ENCODE assay signal across 14 mouse cellular contexts in genomic region chr6:122570695-122571616, GRCm38 (mm10). TPM values are rescaled to one million over a fixed set of nuclear protein-coding genes. Genes with fewer than 3 reads are reported as not detected.
A peak's percentile ranks its signal among the peaks of the same experiment; 100 is the strongest.
DNase-seq lines count a peak whose midpoint lies in the region; ATAC-seq and TF ChIP-seq lines count a peak whose summit lies in the region.
"Had no signal": no experiment of that assay in that cellular context is flagged by ENCODE, and none has a peak within 500 bp of the region (broad histone marks: within the 10 kb centered on the region; RNA-seq: fewer than 3 reads in every experiment).

No protein-coding gene starts in this region.

- no peak for TF ChIP-seq CTCF in lung, adult 2 months (IDR thresholded peaks at IDR 0.05; ENCODE audit: insufficient read depth, low read length)

- no peaks in the 10 kb centered on the region for H3K9me3 ChIP-seq in liver, embryonic 11.5 days (ENCODE audit: control insufficient read depth, low read length)
- no peaks in the 10 kb centered on the region for H3K9me3 ChIP-seq in hindbrain, embryonic 12.5 days (replicated peaks)
- H3K9me3 ChIP-seq: midbrain, embryonic 15.5 days had no signal

- 31% methylated on average over 8 of the region's 8 CpGs for WGBS in lung, adult 2 months
- 42% methylated on average over 8 of the region's 8 CpGs for WGBS in liver, embryonic 11.5 days
- 71% methylated on average over 8 of the region's 8 CpGs for whole genome bisulfite sequencing in hindbrain, embryonic 12.5 days

- no peak overlapping the region for H3K4me3 ChIP-seq in lung, adult 2 months (replicated peaks; ENCODE audit: extremely low read depth, low read depth, low read length)
- H3K4me3 ChIP-seq in liver, embryonic 11.5 days (ENCODE audit: low read depth, low read length), result no peak overlapping the region
- no peak overlapping the region for H3K4me3 ChIP-seq in hindbrain, embryonic 12.5 days
- H3K4me3 ChIP-seq: midbrain, embryonic 15.5 days had no signal

- no peaks in the 10 kb centered on the region for H3K27me3 ChIP-seq in liver, embryonic 11.5 days (replicated peaks; ENCODE audit: control insufficient read depth, insufficient read depth, low read length)
- H3K27me3 ChIP-seq in splenic B cell, adult 2 months (ENCODE audit: control insufficient read depth, insufficient read depth, low read length, poor library complexity, severe bottlenecking), result no peaks in the 10 kb centered on the region
- no peaks in the 10 kb centered on the region for H3K27me3 ChIP-seq in hindbrain, embryonic 12.5 days
- H3K27me3 ChIP-seq: midbrain, embryonic 15.5 days had no signal

- no peak for TF ChIP-seq POLR2A in lung, adult 2 months (IDR thresholded peaks at IDR 0.05; ENCODE audit: borderline replicate concordance, extremely low read depth, low read depth, low read length)

- no peaks in the 10 kb centered on the region for H3K36me3 ChIP-seq in liver, embryonic 11.5 days (ENCODE audit: control insufficient read depth, insufficient read depth, low read length)
- no peaks in the 10 kb centered on the region for H3K36me3 ChIP-seq in splenic B cell, adult 2 months (ENCODE audit: control insufficient read depth, insufficient read depth, low read length, poor library complexity, severe bottlenecking)
- no peaks in the 10 kb centered on the region for H3K36me3 ChIP-seq in hindbrain, embryonic 12.5 days
- H3K36me3 ChIP-seq: midbrain, embryonic 15.5 days had no signal

- peak; percentile 56 for DNase-seq in lung, postnatal 36 days
- no peak for DNase-seq in lung, adult 2 months
- DNase-seq in adipocyte (ENCODE audit: low spot score), result peak; percentile 32
- no peak for DNase-seq in liver, embryonic 11.5 days (ENCODE audit: low spot score)
- peak; percentile 55 for DNase-seq in splenic B cell, adult 2 months (ENCODE audit: low read depth, low spot score)
- DNase-seq in kidney, postnatal 4 days, result no peak
- DNase-seq: cerebellum, postnatal 36 days; kidney, adult 11 months; right cerebral cortex, adult 18-20 months; thymus, postnatal 36 days had no signal

- no peak overlapping the region for H3K9ac ChIP-seq in liver, embryonic 11.5 days (ENCODE audit: low read depth, low read length)
- H3K9ac ChIP-seq in hindbrain, embryonic 12.5 days, result no peak overlapping the region
- H3K9ac ChIP-seq: midbrain, embryonic 15.5 days had no signal

- ATAC-seq in liver, embryonic 11.5 days (replicated peaks; ENCODE audit: low FRiP score), result peak; percentile 59
- no peak for ATAC-seq in hindbrain, embryonic 12.5 days (ENCODE audit: low FRiP score)
- ATAC-seq: midbrain, embryonic 15.5 days had no signal

- H3K27ac ChIP-seq in liver, embryonic 11.5 days (ENCODE audit: low read depth, low read length), result no peak overlapping the region
- no peak overlapping the region for H3K27ac ChIP-seq in hindbrain, embryonic 12.5 days
- H3K27ac ChIP-seq: midbrain, embryonic 15.5 days had no signal

- H3K4me1 ChIP-seq in lung, adult 2 months (ENCODE audit: control insufficient read depth, insufficient read depth, low read length), result no peaks in the 10 kb centered on the region
- H3K4me1 ChIP-seq in liver, embryonic 11.5 days (replicated peaks; ENCODE audit: control insufficient read depth, insufficient read depth, low read length), result 0 out of 2 replicates have a peak, but pooled peaks cover 4% of the 10 kb centered on the region
- no peaks in the 10 kb centered on the region; the same call in 1 of the 2 replicates for H3K4me1 ChIP-seq in hindbrain, embryonic 12.5 days
- H3K4me1 ChIP-seq: midbrain, embryonic 15.5 days had no signal

- no peak overlapping the region; the same call in 1 of the 2 replicates for H3K4me2 ChIP-seq in liver, embryonic 11.5 days
- no peak overlapping the region for H3K4me2 ChIP-seq in hindbrain, embryonic 12.5 days (replicated peaks)
- H3K4me2 ChIP-seq: heart, embryonic 11.5 days; midbrain, embryonic 15.5 days had no signal

RNA-seq across cellular contexts. Expression of gene Aicda, which starts 17.4 kb away (rescaled TPM):
- polyA plus RNA-seq in lung, adult 2 months (2012; rRNA removed), result not detected in 2 replicates
- 0.18 TPM in 1 of 2 replicates, not detected in the other for polyA plus RNA-seq in liver, embryonic 11.5 days (2014; fragmentation: Nextera tagmentation; extraction: Ambion mirVana)
- polyA plus RNA-seq in hindbrain, embryonic 12.5 days (2016; fragmentation: Nextera tagmentation; extraction: Ambion mirVana), result 0.15 and 0.61 TPM in 2 replicates
- polyA plus RNA-seq: forebrain, embryonic 11.5 days had no signal

RNA-seq across cellular contexts. Expression of gene Apobec1, which starts 31.3 kb away (rescaled TPM):
- 13.5 and 23.2 TPM in 2 replicates for polyA plus RNA-seq in lung, adult 2 months (2012; rRNA removed)
- polyA plus RNA-seq in liver, embryonic 11.5 days (2014; fragmentation: Nextera tagmentation; extraction: Ambion mirVana), result 3.7 and 5.6 TPM in 2 replicates
- 1.8 and 2.9 TPM in 2 replicates for polyA plus RNA-seq in hindbrain, embryonic 12.5 days (2016; fragmentation: Nextera tagmentation; extraction: Ambion mirVana)

RNA-seq across cellular contexts. Expression of gene Gdf3, which starts 38.9 kb away (rescaled TPM):
- not detected in 2 replicates for polyA plus RNA-seq in lung, adult 2 months (2012; rRNA removed)
- polyA plus RNA-seq in liver, embryonic 11.5 days (2014; fragmentation: Nextera tagmentation; extraction: Ambion mirVana), result 13.9 and 14.6 TPM in 2 replicates
- polyA plus RNA-seq in hindbrain, embryonic 12.5 days (2016; fragmentation: Nextera tagmentation; extraction: Ambion mirVana), result 0.09 TPM in 1 of 2 replicates, not detected in the other
- polyA plus RNA-seq: midbrain, embryonic 15.5 days had no signal

RNA-seq across cellular contexts. Expression of gene Dppa3, which starts 55.3 kb away (rescaled TPM):
- not detected in 2 replicates for polyA plus RNA-seq in lung, adult 2 months (2012; rRNA removed)
- polyA plus RNA-seq in liver, embryonic 11.5 days (2014; fragmentation: Nextera tagmentation; extraction: Ambion mirVana), result not detected in 2 replicates
- polyA plus RNA-seq in hindbrain, embryonic 12.5 days (2016; fragmentation: Nextera tagmentation; extraction: Ambion mirVana), result not detected in 2 replicates
- polyA plus RNA-seq: forebrain, embryonic 11.5 days; heart, embryonic 11.5 days; midbrain, embryonic 15.5 days had no signal

Comparison
In these comparisons a context has a peak if more than half of its experiments do, and no peak if none do; other contexts are left out.
1. DNase-seq: peak in lung, postnatal 36 days (single experiment), adipocyte (single experiment) and splenic B cell, adult 2 months (single experiment); none in lung, adult 2 months (single experiment), liver, embryonic 11.5 days (single experiment) and kidney, postnatal 4 days (0 of 2).
2. RNA of gene Gdf3, which starts 38.9 kb away (polyA plus RNA-seq): 13.9 to 14.6 TPM in liver, embryonic 11.5 days; 0.09 TPM in hindbrain, embryonic 12.5 days and not detected in lung, adult 2 months; every median in the first group is over 10 times any median in the second.